Mouse (Mus musculus) urinary bladder, adult 18-20 months (tissue): ENCODE results near the gene Tspyl2.
"Not testable (repeated sequence)": the region's sequence is repeated elsewhere in the genome, so short reads cannot be mapped to it uniquely, and the experiment has no call there.

Source experiments
- DNase-seq, 2 experiments: peaks; one replicate each; pipeline ENCODE4 v3.0.0; 2022; ENCODE audit warnings: low spot score in 2 of 2, mixed read lengths in 2 of 2

Tspyl2 gene

GRCm38 (mm10) chrX:152342358-152342901 is at the start of gene Tspyl2:
Tspyl2 (minus strand) TSS chrX:152342425.
- peak; percentile 66 to 89 for DNase-seq

- peak in 1 of 2 experiments; percentile 10 for DNase-seq
Observed at GRCm38 (mm10) chrX:152368397-152369273, 26.4 kb upstream of the Tspyl2 start, which contains the start of gene Gpr173. Gpr173 (minus strand) TSS chrX:152368704.

GRCm38 (mm10) chrX:152368054-152368396 is 25.8 kb upstream of the Tspyl2 start:
- DNase-seq = no peak

GRCm38 (mm10) chrX:152366418-152366817 is 24.2 kb upstream of the Tspyl2 start:
- DNase-seq = no peak

- no peak for DNase-seq
Observed at GRCm38 (mm10) chrX:152352553-152353153, 10.4 kb upstream of the Tspyl2 start.

GRCm38 (mm10) chrX:152347041-152347440 is 4.8 kb upstream of the Tspyl2 start:
- no peak for DNase-seq

GRCm38 (mm10) chrX:152346587-152346986 is 4.4 kb upstream of the Tspyl2 start:
- no peak for DNase-seq

GRCm38 (mm10) chrX:152342903-152343302 is 678 bp upstream of the Tspyl2 start:
- no peak for DNase-seq

GRCm38 (mm10) chrX:152341496-152341895 is 729 bp downstream of the Tspyl2 start:
- DNase-seq = no peak

GRCm38 (mm10) chrX:152336546-152337332 is 5.5 kb downstream of the Tspyl2 start:
- DNase-seq = peak; percentile 57 to 87

GRCm38 (mm10) chrX:152336123-152336522 is 6.1 kb downstream of the Tspyl2 start:
- DNase-seq = not testable (repeated sequence)

GRCm38 (mm10) chrX:152329400-152329799 is 12.8 kb downstream of the Tspyl2 start:
- DNase-seq = not testable (repeated sequence)

GRCm38 (mm10) chrX:152327689-152328052 is 14.6 kb downstream of the Tspyl2 start:
- DNase-seq = no peak

GRCm38 (mm10) chrX:152326996-152327688 is 15.1 kb downstream of the Tspyl2 start, which contains the start of gene Kantr:
Kantr (minus strand) TSS chrX:152327495.
- peak in 1 of 2 experiments; percentile 71 for DNase-seq

GRCm38 (mm10) chrX:152323584-152323983 is 18.6 kb downstream of the Tspyl2 start:
- DNase-seq = no peak

GRCm38 (mm10) chrX:152322776-152323175 is 19.4 kb downstream of the Tspyl2 start:
- no peak for DNase-seq

- no peak for DNase-seq
Observed at GRCm38 (mm10) chrX:152320535-152320934, 21.7 kb downstream of the Tspyl2 start.

- DNase-seq = no peak
Observed at GRCm38 (mm10) chrX:152307942-152308341, 34.3 kb downstream of the Tspyl2 start.

- DNase-seq = no peak
Observed at GRCm38 (mm10) chrX:152307371-152307770, 34.9 kb downstream of the Tspyl2 start.

- DNase-seq = no peak
Observed at GRCm38 (mm10) chrX:152306224-152306623, 36.0 kb downstream of the Tspyl2 start.

- not testable (repeated sequence) for DNase-seq
Observed at GRCm38 (mm10) chrX:152287026-152287425, 55.2 kb downstream of the Tspyl2 start.
